Mouse (Mus musculus): ENCODE measurements around the gene Cep164. TPM values are rescaled to one million over a fixed set of nuclear protein-coding genes. Genes with fewer than 3 reads are reported as not detected.

The Cep164 gene
- polyA plus RNA-seq, 1 experiment from 2014 or later = 20.6 TPM

DNA sequence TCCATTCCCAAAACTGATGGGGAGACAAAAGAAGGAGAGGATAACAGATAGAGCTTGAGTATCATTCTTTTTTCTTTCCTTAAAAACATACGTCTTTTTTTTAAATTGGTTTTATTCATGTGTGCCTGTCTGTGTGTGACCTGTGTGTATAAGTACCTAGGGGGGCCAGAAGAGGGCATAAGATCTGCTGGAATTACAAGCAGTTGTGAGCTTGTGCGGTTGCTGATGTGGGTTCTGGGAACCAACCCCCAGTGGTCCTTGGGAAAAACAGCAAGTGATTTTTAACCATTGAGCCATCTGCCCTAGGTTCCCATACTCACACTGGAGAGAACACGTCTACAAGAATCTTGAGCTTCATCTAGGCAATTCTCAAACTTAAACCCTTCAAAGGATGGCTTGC is 31.2 kb downstream of the Cep164 start:
- Histone ChIP-seq H3K9me3 (replicated peaks; ENCODE audit: low read length) (no peaks in the 10 kb centered on the region), H3K36me3 (ENCODE audit: insufficient read depth, low read length) (peaks cover 7% of the 10 kb centered on the region), H3K27me3 (ENCODE audit: insufficient read depth, low read length) (no peaks in the 10 kb centered on the region), H3K9ac (ENCODE audit: low read depth, low read length) (no peak overlapping the region), H3K4me1 (replicated peaks; ENCODE audit: insufficient read depth, low read length) (no peaks in the 10 kb centered on the region), H3K4me2 (ENCODE audit: low read length) (no peak overlapping the region), H3K4me3 (replicated peaks; ENCODE audit: low read depth, low read length) (no peak overlapping the region), H3K27ac (no peak overlapping the region)
- ATAC-seq (replicated peaks; ENCODE audit: low FRiP score, low read depth) (no peak), DNase-seq (ENCODE audit: low spot score) (no peak)
- TF ChIP-seq CTCF (IDR thresholded peaks at IDR 0.05; ENCODE audit: low read depth) = no peak
- 89% methylated on average over 3 of the region's 3 CpGs for WGBS

DNA sequence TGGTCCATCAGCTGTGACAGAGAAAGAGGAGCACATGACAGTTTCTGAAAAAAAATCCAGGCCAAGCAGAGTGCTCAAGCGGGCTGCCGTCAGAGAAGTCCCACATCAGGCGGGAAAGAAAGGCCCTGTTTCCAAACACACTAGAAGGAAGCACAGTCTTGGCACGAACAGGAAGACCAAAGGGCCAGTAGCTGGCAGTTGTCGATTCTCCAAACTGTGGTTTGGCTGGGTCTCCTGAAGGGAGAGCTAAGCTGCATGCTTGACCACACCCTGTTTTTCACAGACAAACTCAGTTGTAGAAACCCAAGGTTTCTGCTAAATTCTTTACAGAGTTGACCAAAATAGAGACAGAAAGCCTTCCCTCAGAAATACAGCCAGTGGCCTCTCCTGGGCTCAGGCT is 32.8 kb downstream of the Cep164 start:
- Histone ChIP-seq H3K36me3 (ENCODE audit: insufficient read depth, low read length) (peaks cover 7% of the 10 kb centered on the region), H3K9ac (ENCODE audit: low read depth, low read length) (no peak overlapping the region), H3K9me3 (replicated peaks; ENCODE audit: low read length) (no peaks in the 10 kb centered on the region), H3K27me3 (ENCODE audit: insufficient read depth, low read length) (no peaks in the 10 kb centered on the region), H3K4me2 (ENCODE audit: low read length) (no peak overlapping the region), H3K27ac (no peak overlapping the region), H3K4me3 (replicated peaks; ENCODE audit: low read depth, low read length) (no peak overlapping the region), H3K4me1 (replicated peaks; ENCODE audit: insufficient read depth, low read length) (no peaks in the 10 kb centered on the region)
- DNase-seq (ENCODE audit: low spot score) (no peak), ATAC-seq (replicated peaks; ENCODE audit: low FRiP score, low read depth) (no peak)
- TF ChIP-seq CTCF (IDR thresholded peaks at IDR 0.05; ENCODE audit: low read depth) = no peak
- WGBS = 81% methylated on average over 5 of the region's 5 CpGs

- TF ChIP-seq CTCF (IDR thresholded peaks at IDR 0.05; ENCODE audit: low read depth) = no peak
- 86% methylated on average over 6 of the region's 6 CpGs for WGBS
- H3K9me3 ChIP-seq (replicated peaks; ENCODE audit: low read length) = no peaks in the 10 kb centered on the region
- peaks cover 7% of the 10 kb centered on the region for H3K36me3 ChIP-seq (ENCODE audit: insufficient read depth, low read length)
- H3K4me3 ChIP-seq (replicated peaks; ENCODE audit: low read depth, low read length) = no peak overlapping the region
- no peaks in the 10 kb centered on the region for H3K27me3 ChIP-seq (ENCODE audit: insufficient read depth, low read length)
- H3K4me1 ChIP-seq (replicated peaks; ENCODE audit: insufficient read depth, low read length) = no peaks in the 10 kb centered on the region
- no peak overlapping the region for H3K4me2 ChIP-seq (ENCODE audit: low read length)
- no peak overlapping the region for H3K9ac ChIP-seq (ENCODE audit: low read depth, low read length)
- DNase-seq (ENCODE audit: low spot score) = no peak
- ATAC-seq (replicated peaks; ENCODE audit: low FRiP score, low read depth) = no peak
- no peak overlapping the region for H3K27ac ChIP-seq
Observed at GRCm38 (mm10) chr9:45793697-45794096, 34.8 kb downstream of the Cep164 start.

GRCm38 (mm10) chr9:45792235-45792634 is 36.3 kb downstream of the Cep164 start:
- DNase-seq (ENCODE audit: low spot score) (no peak), ATAC-seq (replicated peaks; ENCODE audit: low FRiP score, low read depth) (no peak)
- H3K4me2 ChIP-seq (ENCODE audit: low read length) = no peak overlapping the region
- H3K27ac ChIP-seq = no peak overlapping the region
- no peak overlapping the region for H3K9ac ChIP-seq (ENCODE audit: low read depth, low read length)
- H3K27me3 ChIP-seq (ENCODE audit: insufficient read depth, low read length) = no peaks in the 10 kb centered on the region
- no peak for TF ChIP-seq CTCF (IDR thresholded peaks at IDR 0.05; ENCODE audit: low read depth)
- H3K4me3 ChIP-seq (replicated peaks; ENCODE audit: low read depth, low read length) = no peak overlapping the region
- no peaks in the 10 kb centered on the region for H3K4me1 ChIP-seq (replicated peaks; ENCODE audit: insufficient read depth, low read length)
- H3K36me3 ChIP-seq (ENCODE audit: insufficient read depth, low read length) = peaks cover 7% of the 10 kb centered on the region
- WGBS = 96% methylated on average over 1 of the region's 1 CpGs
- H3K9me3 ChIP-seq (replicated peaks; ENCODE audit: low read length) = no peaks in the 10 kb centered on the region

DNA sequence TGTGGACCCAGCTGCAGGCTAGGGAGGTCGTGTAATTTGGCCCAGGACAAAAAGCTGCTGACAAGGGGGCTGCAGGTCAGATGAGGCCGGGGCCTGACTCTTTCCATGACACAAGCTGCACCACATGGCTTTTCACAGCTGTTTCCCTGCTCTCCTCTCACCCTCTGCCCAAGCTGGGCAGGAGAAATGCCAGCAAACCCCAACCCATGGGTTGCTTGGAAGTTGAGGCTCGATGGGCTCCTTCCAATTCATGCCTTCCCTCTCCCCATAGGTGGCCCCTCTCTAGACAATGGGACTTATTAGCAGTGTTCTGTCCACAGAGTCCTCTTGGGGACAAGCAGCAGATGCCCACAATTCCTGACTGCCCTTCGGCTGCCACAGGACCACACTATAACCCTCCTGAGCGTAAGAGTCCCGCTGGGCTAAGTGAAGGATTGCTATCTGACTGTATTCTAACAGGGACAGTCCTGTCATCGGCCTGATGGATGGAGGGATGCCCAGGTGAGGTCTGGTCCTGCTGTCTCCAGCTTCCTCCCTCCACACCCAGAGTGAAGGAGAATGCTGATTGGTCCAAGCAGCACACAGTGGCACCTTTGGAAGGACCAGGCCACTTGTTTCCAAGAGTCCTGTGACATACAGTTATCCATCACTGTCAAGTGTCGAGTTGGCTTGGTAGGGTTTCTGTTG is 36.9 kb downstream of the Cep164 start:
- 82% methylated on average over 8 of the region's 8 CpGs for WGBS
- no peak overlapping the region for H3K4me2 ChIP-seq (ENCODE audit: low read length)
- H3K27me3 ChIP-seq (ENCODE audit: insufficient read depth, low read length) = no peaks in the 10 kb centered on the region
- DNase-seq (ENCODE audit: low spot score) (no peak), ATAC-seq (replicated peaks; ENCODE audit: low FRiP score, low read depth) (no peak)
- peaks cover 7% of the 10 kb centered on the region for H3K36me3 ChIP-seq (ENCODE audit: insufficient read depth, low read length)
- H3K4me1 ChIP-seq (replicated peaks; ENCODE audit: insufficient read depth, low read length) = no peaks in the 10 kb centered on the region
- no peak overlapping the region for H3K27ac ChIP-seq
- no peak overlapping the region for H3K4me3 ChIP-seq (replicated peaks; ENCODE audit: low read depth, low read length)
- no peaks in the 10 kb centered on the region for H3K9me3 ChIP-seq (replicated peaks; ENCODE audit: low read length)
- H3K9ac ChIP-seq (ENCODE audit: low read depth, low read length) = no peak overlapping the region
- TF ChIP-seq CTCF (IDR thresholded peaks at IDR 0.05; ENCODE audit: low read depth) = no peak

- Histone ChIP-seq H3K27me3 (ENCODE audit: insufficient read depth, low read length) (no peaks in the 10 kb centered on the region), H3K4me1 (replicated peaks; ENCODE audit: insufficient read depth, low read length) (no peaks in the 10 kb centered on the region), H3K9me3 (replicated peaks; ENCODE audit: low read length) (no peaks in the 10 kb centered on the region), H3K9ac (ENCODE audit: low read depth, low read length) (no peak overlapping the region), H3K4me2 (ENCODE audit: low read length) (no peak overlapping the region), H3K27ac (no peak overlapping the region), H3K4me3 (replicated peaks; ENCODE audit: low read depth, low read length) (no peak overlapping the region), H3K36me3 (ENCODE audit: insufficient read depth, low read length) (0 out of 2 replicates have a peak, but pooled peaks cover 3% of the 10 kb centered on the region)
- no peak for TF ChIP-seq CTCF (IDR thresholded peaks at IDR 0.05; ENCODE audit: low read depth)
- WGBS = 57% methylated on average over 5 of the region's 5 CpGs
- ATAC-seq (replicated peaks; ENCODE audit: low FRiP score, low read depth) = no peak
- DNase-seq (ENCODE audit: low spot score) = no peak
Observed at GRCm38 (mm10) chr9:45788405-45788804, 40.1 kb downstream of the Cep164 start.

GRCm38 (mm10) chr9:45787547-45787946 is 40.9 kb downstream of the Cep164 start:
- ATAC-seq (replicated peaks; ENCODE audit: low FRiP score, low read depth) (no peak), DNase-seq (ENCODE audit: low spot score) (no peak)
- H3K4me2 ChIP-seq (ENCODE audit: low read length) = no peak overlapping the region
- no peak for TF ChIP-seq CTCF (IDR thresholded peaks at IDR 0.05; ENCODE audit: low read depth)
- no peak overlapping the region for H3K9ac ChIP-seq (ENCODE audit: low read depth, low read length)
- H3K27ac ChIP-seq = no peak overlapping the region
- H3K27me3 ChIP-seq (ENCODE audit: insufficient read depth, low read length) = no peaks in the 10 kb centered on the region
- H3K4me3 ChIP-seq (replicated peaks; ENCODE audit: low read depth, low read length) = no peak overlapping the region
- 0 out of 2 replicates have a peak, but pooled peaks cover 3% of the 10 kb centered on the region for H3K36me3 ChIP-seq (ENCODE audit: insufficient read depth, low read length)
- 67% methylated on average over 6 of the region's 6 CpGs for WGBS
- H3K9me3 ChIP-seq (replicated peaks; ENCODE audit: low read length) = no peaks in the 10 kb centered on the region
- no peaks in the 10 kb centered on the region; the same call in 1 of the 2 replicates for H3K4me1 ChIP-seq (replicated peaks; ENCODE audit: insufficient read depth, low read length)

All from kidney, postnatal 0 days (tissue).